ENCODE assay signal across 26 mouse cellular contexts in genomic region chr10:95091086-95091485, GRCm38 (mm10).
DNase-seq lines count a peak whose midpoint lies in the region; ATAC-seq and TF ChIP-seq lines count a peak whose summit lies in the region.
"Had no signal": no experiment of that assay in that cellular context is flagged by ENCODE, and none has a peak within 500 bp of the region (broad histone marks: within the 10 kb centered on the region; RNA-seq: fewer than 3 reads in every experiment).

No protein-coding gene starts in this region.

- no peak overlapping the region for H3K4me3 ChIP-seq in embryonic facial prominence, embryonic 10.5 days
- no peak overlapping the region for H3K4me3 ChIP-seq in stomach, postnatal 0 days (ENCODE audit: low read depth, low read length)
- H3K4me3 ChIP-seq: embryonic facial prominence, embryonic 15.5 days; gastrocnemius, adult 2 months; limb, embryonic 13.5 days had no signal

- H3K9me3 ChIP-seq in embryonic facial prominence, embryonic 10.5 days = no peaks in the 10 kb centered on the region
- no peaks in the 10 kb centered on the region for H3K9me3 ChIP-seq in stomach, postnatal 0 days (ENCODE audit: control insufficient read depth, low read length)
- H3K9me3 ChIP-seq: embryonic facial prominence, embryonic 15.5 days; G1E; limb, embryonic 13.5 days had no signal

- 72% methylated on average over 6 of the region's 6 CpGs for WGBS in embryonic facial prominence, embryonic 10.5 days
- 59% methylated on average over 6 of the region's 6 CpGs for WGBS in stomach, postnatal 0 days

- no peak overlapping the region for H3K27ac ChIP-seq in embryonic facial prominence, embryonic 10.5 days (replicated peaks)
- H3K27ac ChIP-seq in stomach, postnatal 0 days (replicated peaks) = no peak overlapping the region
- H3K27ac ChIP-seq: embryonic facial prominence, embryonic 15.5 days; gastrocnemius, adult 2 months; hindbrain, embryonic 14.5 days; limb, embryonic 13.5 days; liver, embryonic 14.5 days had no signal

- H3K4me2 ChIP-seq in stomach, postnatal 0 days (replicated peaks; ENCODE audit: low read depth) = no peak overlapping the region
- H3K4me2 ChIP-seq: embryonic facial prominence, embryonic 15.5 days; hindbrain, embryonic 14.5 days; limb, embryonic 13.5 days had no signal

- no peaks in the 10 kb centered on the region for H3K36me3 ChIP-seq in embryonic facial prominence, embryonic 10.5 days (replicated peaks)
- H3K36me3 ChIP-seq in stomach, postnatal 0 days (ENCODE audit: control insufficient read depth, insufficient read depth, low read length) = no peaks in the 10 kb centered on the region
- H3K36me3 ChIP-seq: embryonic facial prominence, embryonic 15.5 days; G1E; limb, embryonic 13.5 days had no signal

- H3K9ac ChIP-seq in stomach, postnatal 0 days (ENCODE audit: low read length) = no peak overlapping the region
- H3K9ac ChIP-seq: embryonic facial prominence, embryonic 15.5 days; hindbrain, embryonic 14.5 days; limb, embryonic 13.5 days; liver, embryonic 14.5 days had no signal

- peak; percentile 22; the same call in 1 of the 2 replicates for TF ChIP-seq CTCF in stomach, postnatal 0 days (IDR thresholded peaks at IDR 0.05; ENCODE audit: low read depth)

- peak; percentile 31 for DNase-seq in kidney, postnatal 10 days
- DNase-seq in kidney, adult 8-10 months = no peak
- peak; percentile 17 to 36 for DNase-seq in lung, postnatal 4 days
- no peak for DNase-seq in lung, postnatal 36 days
- DNase-seq in embryonic facial prominence, embryonic 10.5 days (ENCODE audit: low spot score) = peak; percentile 26
- no peak for DNase-seq in stomach, postnatal 0 days (ENCODE audit: low spot score)
- DNase-seq in right cerebral cortex, adult 2 months (ENCODE audit: low spot score in 2 of 2) = no peak
- DNase-seq: adrenal gland, postnatal 14 days; B cell, adult 2 months; cerebellum, adult 2 months; cerebellum, postnatal 36 days; embryo, embryonic 11 days; gastrocnemius, adult 2 months; heart, postnatal 36 days; kidney, adult 11 months; layer of hippocampus, adult 9-11 months; right cerebral cortex, postnatal 25 days; thymus, postnatal 25 days had no signal

- ATAC-seq in stomach, postnatal 0 days (ENCODE audit: low FRiP score, low TSS enrichment) = no peak
- ATAC-seq: forebrain, embryonic 14.5 days; midbrain, embryonic 16.5 days had no signal

- peaks cover 11% of the 10 kb centered on the region for H3K4me1 ChIP-seq in embryonic facial prominence, embryonic 10.5 days
- H3K4me1 ChIP-seq in stomach, postnatal 0 days (replicated peaks; ENCODE audit: control insufficient read depth, insufficient read depth) = no peaks in the 10 kb centered on the region

- no peak for TF ChIP-seq EP300 in stomach, postnatal 0 days (optimal IDR thresholded peaks at IDR 0.05)

- H3K27me3 ChIP-seq in embryonic facial prominence, embryonic 10.5 days (replicated peaks; ENCODE audit: low read depth, poor library complexity, severe bottlenecking) = peaks cover 28% of the 10 kb centered on the region
- H3K27me3 ChIP-seq in stomach, postnatal 0 days (ENCODE audit: control insufficient read depth, insufficient read depth, low read length) = no peaks in the 10 kb centered on the region
- H3K27me3 ChIP-seq: CH12.LX had no signal

Comparison
In these comparisons a context has a peak if more than half of its experiments do, and no peak if none do; other contexts are left out.
1. DNase-seq: peak in kidney, postnatal 10 days (single experiment), lung, postnatal 4 days (2 of 2) and embryonic facial prominence, embryonic 10.5 days (single experiment); none in kidney, adult 8-10 months (0 of 2), lung, postnatal 36 days (single experiment), stomach, postnatal 0 days (single experiment) and right cerebral cortex, adult 2 months (0 of 2).